Mouse (Mus musculus): ENCODE data around the gene Ssr1. TPM values are rescaled to one million over a fixed set of nuclear protein-coding genes. Genes with fewer than 3 reads are reported as not detected.

The Ssr1 gene
- polyA plus RNA-seq, 1 experiment from 2014 or later: 124 TPM

- H3K4me1 ChIP-seq (replicated peaks; ENCODE audit: control insufficient read depth, insufficient read depth, low read length): peaks cover 10% of the 10 kb centered on the region; the same call in 1 of the 2 replicates
- H3K27me3 ChIP-seq (replicated peaks; ENCODE audit: control insufficient read depth, insufficient read depth, low read length): no peaks in the 10 kb centered on the region
- H3K9ac ChIP-seq (ENCODE audit: low read length): no peak overlapping the region
- no peaks in the 10 kb centered on the region for H3K9me3 ChIP-seq (ENCODE audit: control insufficient read depth, low read length)
- peaks cover 11% of the 10 kb centered on the region for H3K36me3 ChIP-seq (ENCODE audit: control insufficient read depth, insufficient read depth, low read length)
- H3K4me3 ChIP-seq (ENCODE audit: low read depth, low read length): no peak overlapping the region
- ATAC-seq (replicated peaks; ENCODE audit: low FRiP score, low TSS enrichment, low read depth): 0 out of 2 replicates have a peak, but pooled peaks have one; percentile 29
- WGBS: 66% methylated on average over 11 of the region's 11 CpGs
- DNase-seq (ENCODE audit: low spot score): no peak
- H3K4me2 ChIP-seq (ENCODE audit: low read length): no peak overlapping the region
- no peak overlapping the region for H3K27ac ChIP-seq (ENCODE audit: low read depth)
These were observed 23.0 kb downstream of the Ssr1 start for GRCm38 (mm10) chr13:37970887-37971530.

- H3K36me3 ChIP-seq (ENCODE audit: control insufficient read depth, insufficient read depth, low read length): 0 out of 2 replicates have a peak, but pooled peaks cover 2% of the 10 kb centered on the region
- 65% methylated on average over 8 of the region's 8 CpGs for WGBS
- no peak overlapping the region for H3K4me2 ChIP-seq (ENCODE audit: low read length)
- peaks cover 17% of the 10 kb centered on the region for H3K4me1 ChIP-seq (replicated peaks; ENCODE audit: control insufficient read depth, insufficient read depth, low read length)
- H3K27ac ChIP-seq (ENCODE audit: low read depth): no peak overlapping the region
- ATAC-seq (replicated peaks; ENCODE audit: low FRiP score, low TSS enrichment, low read depth): no peak
- DNase-seq (ENCODE audit: low spot score): no peak
- H3K9ac ChIP-seq (ENCODE audit: low read length): no peak overlapping the region
- H3K27me3 ChIP-seq (replicated peaks; ENCODE audit: control insufficient read depth, insufficient read depth, low read length): no peaks in the 10 kb centered on the region
- no peak overlapping the region for H3K4me3 ChIP-seq (ENCODE audit: low read depth, low read length)
- H3K9me3 ChIP-seq (ENCODE audit: control insufficient read depth, low read length): no peaks in the 10 kb centered on the region
These were observed 24.0 kb downstream of the Ssr1 start for GRCm38 (mm10) chr13:37969988-37970387.

- no peak overlapping the region for H3K9ac ChIP-seq (ENCODE audit: low read length)
- no peak overlapping the region for H3K4me3 ChIP-seq (ENCODE audit: low read depth, low read length)
- 7% methylated on average over 14 of the region's 14 CpGs for WGBS
- 0 out of 2 replicates have a peak, but pooled peaks cover 2% of the 10 kb centered on the region for H3K36me3 ChIP-seq (ENCODE audit: control insufficient read depth, insufficient read depth, low read length)
- no peaks in the 10 kb centered on the region for H3K27me3 ChIP-seq (replicated peaks; ENCODE audit: control insufficient read depth, insufficient read depth, low read length)
- ATAC-seq (replicated peaks; ENCODE audit: low FRiP score, low TSS enrichment, low read depth): no peak
- no peaks in the 10 kb centered on the region for H3K9me3 ChIP-seq (ENCODE audit: control insufficient read depth, low read length)
- H3K27ac ChIP-seq (ENCODE audit: low read depth): no peak overlapping the region
- peaks cover 21% of the 10 kb centered on the region for H3K4me1 ChIP-seq (replicated peaks; ENCODE audit: control insufficient read depth, insufficient read depth, low read length)
- peak; percentile 98 for DNase-seq (ENCODE audit: low spot score)
- no peak overlapping the region for H3K4me2 ChIP-seq (ENCODE audit: low read length)
These were observed 24.7 kb downstream of the Ssr1 start for GRCm38 (mm10) chr13:37969337-37969736.

- peaks cover 27% of the 10 kb centered on the region for H3K4me1 ChIP-seq (replicated peaks; ENCODE audit: control insufficient read depth, insufficient read depth, low read length)
- H3K27me3 ChIP-seq (replicated peaks; ENCODE audit: control insufficient read depth, insufficient read depth, low read length): no peaks in the 10 kb centered on the region
- DNase-seq (ENCODE audit: low spot score) (no peak), ATAC-seq (replicated peaks; ENCODE audit: low FRiP score, low TSS enrichment, low read depth) (no peak)
- H3K36me3 ChIP-seq (ENCODE audit: control insufficient read depth, insufficient read depth, low read length): 0 out of 2 replicates have a peak, but pooled peaks cover 2% of the 10 kb centered on the region
- no peak overlapping the region for H3K9ac ChIP-seq (ENCODE audit: low read length)
- H3K27ac ChIP-seq (ENCODE audit: low read depth): peak overlapping the region; percentile 29; the same call in 1 of the 2 replicates
- no peaks in the 10 kb centered on the region for H3K9me3 ChIP-seq (ENCODE audit: control insufficient read depth, low read length)
- no peak overlapping the region for H3K4me3 ChIP-seq (ENCODE audit: low read depth, low read length)
- H3K4me2 ChIP-seq (ENCODE audit: low read length): no peak overlapping the region
- 57% methylated on average over 10 of the region's 10 CpGs for WGBS
These were observed 26.5 kb downstream of the Ssr1 start for GRCm38 (mm10) chr13:37967565-37967964.

- no peak overlapping the region for H3K9ac ChIP-seq (ENCODE audit: low read length)
- H3K4me2 ChIP-seq (ENCODE audit: low read length): no peak overlapping the region
- 35% methylated on average over 12 of the region's 12 CpGs for WGBS
- peak; percentile 70 for DNase-seq (ENCODE audit: low spot score)
- H3K4me1 ChIP-seq (replicated peaks; ENCODE audit: control insufficient read depth, insufficient read depth, low read length): peaks cover 27% of the 10 kb centered on the region
- no peak overlapping the region for H3K4me3 ChIP-seq (ENCODE audit: low read depth, low read length)
- H3K27ac ChIP-seq (ENCODE audit: low read depth): peak overlapping the region; percentile 29; the same call in 1 of the 2 replicates
- ATAC-seq (replicated peaks; ENCODE audit: low FRiP score, low TSS enrichment, low read depth): peak; percentile 7; the same call in 1 of the 2 replicates
- no peaks in the 10 kb centered on the region for H3K27me3 ChIP-seq (replicated peaks; ENCODE audit: control insufficient read depth, insufficient read depth, low read length)
- 0 out of 2 replicates have a peak, but pooled peaks cover 2% of the 10 kb centered on the region for H3K36me3 ChIP-seq (ENCODE audit: control insufficient read depth, insufficient read depth, low read length)
- no peaks in the 10 kb centered on the region for H3K9me3 ChIP-seq (ENCODE audit: control insufficient read depth, low read length)
These were observed 27.0 kb downstream of the Ssr1 start for GRCm38 (mm10) chr13:37967052-37967437.

- ATAC-seq (replicated peaks; ENCODE audit: low FRiP score, low TSS enrichment, low read depth) (peak; percentile 11; the same call in 1 of the 2 replicates), DNase-seq (ENCODE audit: low spot score) (no peak)
- no peaks in the 10 kb centered on the region for H3K27me3 ChIP-seq (replicated peaks; ENCODE audit: control insufficient read depth, insufficient read depth, low read length)
- H3K9ac ChIP-seq (ENCODE audit: low read length): no peak overlapping the region
- no peaks in the 10 kb centered on the region for H3K9me3 ChIP-seq (ENCODE audit: control insufficient read depth, low read length)
- no peaks in the 10 kb centered on the region for H3K36me3 ChIP-seq (ENCODE audit: control insufficient read depth, insufficient read depth, low read length)
- peaks cover 27% of the 10 kb centered on the region for H3K4me1 ChIP-seq (replicated peaks; ENCODE audit: control insufficient read depth, insufficient read depth, low read length)
- WGBS: 66% methylated on average over 15 of the region's 15 CpGs
- no peak overlapping the region for H3K4me2 ChIP-seq (ENCODE audit: low read length)
- H3K27ac ChIP-seq (ENCODE audit: low read depth): peak overlapping the region; percentile 29; the same call in 1 of the 2 replicates
- no peak overlapping the region for H3K4me3 ChIP-seq (ENCODE audit: low read depth, low read length)
These were observed 27.6 kb downstream of the Ssr1 start for GRCm38 (mm10) chr13:37966256-37967051.

- Histone ChIP-seq H3K4me1 (replicated peaks; ENCODE audit: control insufficient read depth, insufficient read depth, low read length) (peaks cover 27% of the 10 kb centered on the region), H3K9ac (ENCODE audit: low read length) (no peak overlapping the region), H3K36me3 (ENCODE audit: control insufficient read depth, insufficient read depth, low read length) (no peaks in the 10 kb centered on the region), H3K27me3 (replicated peaks; ENCODE audit: control insufficient read depth, insufficient read depth, low read length) (no peaks in the 10 kb centered on the region), H3K4me3 (ENCODE audit: low read depth, low read length) (no peak overlapping the region), H3K9me3 (ENCODE audit: control insufficient read depth, low read length) (no peaks in the 10 kb centered on the region), H3K4me2 (ENCODE audit: low read length) (0 out of 2 replicates have a peak overlapping the region, but pooled peaks have one; percentile 4), H3K27ac (ENCODE audit: low read depth) (no peak overlapping the region)
- DNase-seq (ENCODE audit: low spot score) (no peak), ATAC-seq (replicated peaks; ENCODE audit: low FRiP score, low TSS enrichment, low read depth) (no peak)
- WGBS: 43% methylated on average over 17 of the region's 17 CpGs
These were observed 28.7 kb downstream of the Ssr1 start for GRCm38 (mm10) chr13:37965126-37965914.

Data from intestine, embryonic 14.5 days (tissue).